Mouse (Mus musculus) lung, postnatal 36 days (tissue): Measurements from ENCODE around the gene Trim43c.
"Not testable (repeated sequence)": the region's sequence is repeated elsewhere in the genome, so short reads cannot be mapped to it uniquely, and the experiment has no call there.

Experiments used
- DNase-seq: peaks from one replicate; pipeline ENCODE4 v3.0.0; 2022; ENCODE audit warnings: mixed read lengths

Trim43c gene

GRCm38 (mm10) chr9:88838864-88839263 is at the start of gene Trim43c:
TSS of gene Trim43c (plus strand) at chr9:88839164.
- not testable (repeated sequence) for DNase-seq

DNA sequence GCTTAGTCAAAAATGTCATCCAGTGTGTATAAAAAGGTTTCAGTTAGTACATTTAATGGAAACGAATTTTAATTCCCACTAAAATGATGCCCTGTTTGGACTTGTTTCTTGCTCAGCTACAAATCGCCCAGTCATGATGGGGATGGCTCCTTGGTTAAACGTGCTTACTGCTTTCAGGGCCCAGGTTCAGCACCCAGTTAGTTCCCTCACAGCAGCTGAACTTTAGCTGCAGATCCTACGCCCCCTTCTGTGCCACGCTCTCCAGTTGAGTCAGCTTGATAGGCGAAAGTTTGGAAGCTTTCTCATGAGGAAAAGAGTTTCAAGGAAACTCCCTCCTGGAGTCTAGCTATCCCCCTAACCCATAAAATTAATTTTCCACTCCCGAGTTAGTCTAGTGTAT is 14.1 kb downstream of the Trim43c start:
- not testable (repeated sequence) for DNase-seq

GRCm38 (mm10) chr9:88858566-88859492 is 19.9 kb downstream of the Trim43c start:
- peak; percentile 91 for DNase-seq
